Mouse (Mus musculus) frontal cortex, adult (tissue): ENCODE measurements around the gene Tmtc4.
A peak's percentile ranks its signal among the peaks of the same experiment; 100 is the strongest.

ENCODE experiments used
- ATAC-seq: cut with Nextera tagmentation; 2 replicates; pipeline ENCODE4 v1.9.2; 2017; ENCODE audit warnings: mild to moderate bottlenecking, moderate library complexity, mixed read lengths; ENCODE audit not compliant: low TSS enrichment

Tmtc4 gene

GRCm38 (mm10) chr14:122974854-122975570 lies 8.8 kb downstream of the Tmtc4 start:
- no peak for ATAC-seq

DNA sequence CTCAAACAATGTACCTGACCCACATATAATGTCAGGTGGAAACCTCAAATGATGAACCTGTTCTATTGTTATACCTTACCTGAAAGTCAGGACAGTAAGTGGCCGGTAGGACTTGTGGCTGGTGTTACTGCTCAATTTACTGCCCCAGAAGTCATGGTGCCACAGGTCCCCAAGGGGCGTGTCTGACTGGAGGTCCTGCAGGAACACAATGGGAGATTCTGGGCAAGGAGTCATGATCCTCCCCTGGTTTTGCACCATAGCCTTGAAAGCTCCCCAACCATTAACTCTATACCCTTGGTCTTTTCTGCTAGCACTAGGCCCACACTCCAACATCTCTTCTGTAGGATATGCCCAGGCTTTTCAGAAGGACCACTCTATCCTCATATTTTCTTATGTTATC lies 10.7 kb downstream of the Tmtc4 start:
- ATAC-seq = no peak

DNA sequence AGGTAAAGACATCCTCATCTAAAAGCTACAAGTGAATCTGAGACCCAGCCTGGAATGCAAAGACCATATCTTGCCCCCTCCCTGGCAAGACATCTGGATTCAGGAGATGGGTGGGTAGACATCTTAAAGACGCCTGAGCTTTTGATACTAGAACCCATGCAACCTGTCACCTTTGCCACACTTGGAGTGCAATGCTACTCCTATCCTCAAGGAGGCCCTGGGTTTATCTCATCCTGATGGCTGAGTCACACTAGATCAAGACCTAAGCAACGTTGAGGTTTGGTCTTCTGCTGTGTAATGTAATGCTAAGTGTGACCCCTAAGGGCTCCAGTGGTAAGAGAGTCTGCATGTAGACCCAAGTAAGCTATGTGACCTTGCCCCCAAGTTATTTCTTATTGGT lies 15.8 kb downstream of the Tmtc4 start:
- ATAC-seq = no peak

- peak; percentile 99 for ATAC-seq
These were observed 25.9 kb downstream of the Tmtc4 start for GRCm38 (mm10) chr14:122957941-122958340.

- ATAC-seq = peak; percentile 75
These were observed 30.5 kb downstream of the Tmtc4 start for GRCm38 (mm10) chr14:122953331-122953730.

DNA sequence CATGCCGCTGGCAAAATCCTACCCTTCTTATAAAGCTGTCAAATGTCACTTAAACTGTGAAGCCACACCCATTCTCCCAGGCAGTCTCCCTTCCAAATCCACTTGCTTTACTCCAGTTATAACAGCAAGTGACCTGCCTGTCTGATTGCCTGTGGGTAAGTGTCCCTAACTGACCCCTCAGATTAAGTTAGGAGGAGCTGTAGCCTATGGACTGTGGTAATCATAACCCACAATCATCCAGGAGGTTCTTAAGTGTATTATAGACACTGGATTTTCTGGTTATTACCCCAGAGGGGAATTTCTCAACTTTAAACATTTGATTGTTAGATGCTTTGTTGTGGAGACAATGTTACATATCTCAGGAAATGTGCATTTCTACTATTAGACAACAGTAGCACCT lies 31.3 kb downstream of the Tmtc4 start:
- ATAC-seq = no peak

DNA sequence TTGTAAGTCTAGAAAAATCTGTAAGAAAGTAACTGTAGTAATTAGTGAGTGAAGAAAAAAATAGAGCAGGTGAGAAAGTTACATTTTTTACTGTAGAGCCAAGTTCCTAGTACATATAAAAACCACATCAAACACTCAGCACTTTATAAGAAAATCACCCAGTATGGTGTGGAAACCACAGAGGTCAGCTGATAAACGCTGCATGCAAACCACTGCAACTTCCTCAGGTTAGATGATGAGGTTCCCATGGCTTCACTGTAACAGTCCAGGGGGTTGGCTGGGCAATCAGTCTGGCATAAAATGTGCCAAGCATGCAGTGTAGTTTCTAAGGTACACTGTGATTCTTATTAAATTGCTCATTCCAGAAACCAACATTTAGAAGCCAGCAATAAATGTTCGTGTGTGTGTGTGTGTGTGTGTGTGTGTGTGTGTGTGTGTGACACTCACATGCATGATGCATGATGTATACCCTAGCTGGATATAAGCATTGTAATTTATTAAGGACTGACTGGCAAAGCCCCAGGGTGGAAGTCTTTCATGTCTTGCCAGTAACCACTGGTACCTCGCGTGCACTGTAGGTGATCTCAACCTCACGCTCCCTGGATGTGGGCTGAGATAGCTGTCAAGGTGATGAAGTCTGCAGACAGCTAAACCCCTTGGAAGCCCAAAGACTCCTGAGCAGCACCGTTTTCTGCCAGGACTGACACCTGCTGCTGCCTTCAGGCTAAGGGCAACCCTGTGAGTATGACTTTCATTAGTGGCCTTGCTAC lies 32.0 kb downstream of the Tmtc4 start:
- no peak for ATAC-seq

DNA sequence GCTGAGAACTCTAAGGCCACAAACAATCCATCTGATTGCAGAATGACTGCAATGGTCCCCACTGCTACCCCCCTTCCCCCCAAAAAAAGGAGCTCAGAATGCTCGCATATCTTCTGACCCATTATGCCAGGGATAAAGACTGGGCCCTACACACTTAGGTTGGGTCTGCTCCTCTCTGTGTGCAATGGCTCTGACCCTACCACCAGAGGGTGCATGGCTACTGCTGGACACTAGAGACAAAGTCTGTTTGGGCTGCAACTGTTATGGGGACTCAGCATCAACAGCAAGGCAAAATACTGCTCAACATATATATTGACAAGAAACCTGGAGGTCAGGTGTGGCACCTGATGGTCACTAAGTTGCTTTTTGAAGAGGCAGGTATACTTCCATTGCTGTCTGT lies 32.9 kb downstream of the Tmtc4 start:
- ATAC-seq = no peak

DNA sequence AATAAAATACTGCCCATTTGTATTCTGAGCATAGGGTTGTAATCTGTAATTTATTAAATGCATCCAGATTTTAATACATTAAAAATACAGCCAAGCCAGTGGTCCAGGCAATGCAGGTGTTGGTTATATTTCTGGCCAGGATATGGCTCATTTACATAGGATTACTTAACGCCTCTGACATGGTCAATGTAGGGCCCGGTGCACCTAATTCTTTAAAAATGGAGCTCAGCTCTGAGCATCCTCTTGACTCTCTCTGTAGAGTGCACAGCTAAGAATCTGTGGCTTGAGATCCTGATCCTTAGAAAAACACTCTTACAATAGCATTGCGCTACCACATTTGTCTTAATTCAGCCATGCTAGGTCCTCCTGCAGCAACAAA lies 40.4 kb downstream of the Tmtc4 start:
- no peak for ATAC-seq

- ATAC-seq = peak; percentile 62; the same call in 1 of the 2 replicates
These were observed 40.9 kb downstream of the Tmtc4 start for GRCm38 (mm10) chr14:122942757-122943474.

DNA sequence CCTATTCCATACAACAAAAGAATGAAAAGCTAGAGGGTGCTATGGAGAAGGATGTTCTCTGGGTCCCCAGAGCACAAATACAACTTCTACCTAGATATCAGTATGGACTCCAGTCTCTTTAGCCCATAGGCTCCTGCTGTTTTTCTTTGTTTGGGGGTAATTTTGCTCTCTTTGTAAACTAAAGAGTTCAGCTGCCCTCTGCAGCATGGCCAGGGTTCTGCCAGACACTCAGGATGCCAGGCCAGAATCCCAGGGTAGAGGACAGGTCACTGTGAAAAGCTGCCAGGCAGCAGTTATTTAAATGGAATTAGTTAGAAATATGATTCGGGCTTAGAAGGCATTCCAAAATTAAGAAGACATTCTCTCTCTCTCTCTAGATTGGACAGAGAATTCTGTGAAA lies 47.4 kb downstream of the Tmtc4 start:
- no peak for ATAC-seq

DNA sequence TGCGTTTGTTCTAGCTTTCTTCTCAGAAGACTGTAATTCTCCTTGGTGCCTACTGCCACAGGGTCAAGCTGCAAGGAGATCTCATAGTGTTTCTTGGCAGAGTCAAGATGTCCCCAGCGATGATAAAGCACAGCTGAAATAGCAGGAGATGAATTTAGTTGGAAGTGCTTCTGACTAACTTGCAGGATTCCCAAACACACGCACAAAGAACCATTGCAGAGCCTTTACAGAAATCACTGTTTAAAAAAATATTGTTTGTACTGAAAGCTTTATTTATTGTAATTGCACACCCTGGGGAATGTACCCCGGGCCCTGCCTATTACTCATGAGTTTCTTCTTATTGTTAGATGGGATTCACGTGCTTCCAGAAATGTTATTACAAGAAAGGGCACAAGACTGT lies 63.8 kb downstream of the Tmtc4 start:
- ATAC-seq = no peak

DNA sequence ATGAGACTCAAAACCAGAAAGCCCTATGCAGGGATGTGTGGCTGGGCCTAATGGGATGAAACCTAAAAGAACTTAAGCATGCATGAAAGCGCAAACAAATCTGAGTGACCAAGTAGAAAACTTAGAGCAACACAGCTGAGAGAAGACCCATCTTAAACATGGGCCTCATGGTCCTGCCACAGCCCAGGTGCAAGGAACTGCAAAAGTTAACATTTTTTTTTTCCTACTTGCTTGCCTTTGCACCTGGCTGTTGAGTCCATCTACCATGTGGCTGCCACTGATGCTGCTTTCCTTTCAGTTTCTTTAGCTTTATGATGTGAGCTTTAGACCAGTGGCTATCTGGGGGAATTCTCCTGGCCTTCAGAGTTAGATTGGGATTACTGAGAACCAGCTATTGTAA lies 66.2 kb downstream of the Tmtc4 start:
- no peak for ATAC-seq

- ATAC-seq = peak; percentile 41; the same call in 1 of the 2 replicates
These were observed 70.2 kb downstream of the Tmtc4 start, which contains the start of gene Ggact for GRCm38 (mm10) chr14:122913657-122914056. Gene Ggact, minus strand, starts transcription at chr14:122913757.

DNA sequence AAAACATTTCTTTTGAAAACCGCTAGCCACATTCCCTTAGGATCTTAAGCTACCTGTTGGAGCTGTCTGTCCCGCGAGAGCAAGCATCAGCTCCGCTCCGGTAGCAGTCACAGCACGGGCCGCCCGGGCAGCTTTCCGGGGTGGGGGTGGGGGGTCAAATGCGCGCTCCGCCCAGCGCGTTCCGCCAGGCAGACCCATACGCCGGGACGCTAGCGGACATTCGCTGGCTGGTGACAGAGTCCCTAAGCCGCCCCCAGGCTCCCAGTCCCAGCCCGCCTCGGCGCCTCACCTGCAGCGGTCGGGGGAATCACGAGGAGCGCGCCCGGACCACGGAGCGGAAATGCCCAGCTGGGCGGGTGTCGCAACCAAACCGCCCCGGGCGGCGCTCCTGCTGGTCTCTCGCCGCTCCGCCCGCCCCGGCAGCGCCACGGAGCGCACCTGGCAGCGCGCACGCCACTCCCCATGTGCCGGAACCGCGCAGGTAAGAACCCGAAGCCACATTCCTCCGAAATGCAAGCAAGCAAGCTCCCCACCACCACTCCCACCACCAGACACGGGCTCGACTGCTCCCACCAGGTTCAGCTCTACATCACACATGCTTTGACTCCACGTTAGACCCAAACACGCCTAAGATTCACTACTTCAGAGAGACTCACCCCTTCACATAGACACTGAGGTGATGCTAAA lies 70.9 kb downstream of the Tmtc4 start:
- peak; percentile 89 for ATAC-seq

DNA sequence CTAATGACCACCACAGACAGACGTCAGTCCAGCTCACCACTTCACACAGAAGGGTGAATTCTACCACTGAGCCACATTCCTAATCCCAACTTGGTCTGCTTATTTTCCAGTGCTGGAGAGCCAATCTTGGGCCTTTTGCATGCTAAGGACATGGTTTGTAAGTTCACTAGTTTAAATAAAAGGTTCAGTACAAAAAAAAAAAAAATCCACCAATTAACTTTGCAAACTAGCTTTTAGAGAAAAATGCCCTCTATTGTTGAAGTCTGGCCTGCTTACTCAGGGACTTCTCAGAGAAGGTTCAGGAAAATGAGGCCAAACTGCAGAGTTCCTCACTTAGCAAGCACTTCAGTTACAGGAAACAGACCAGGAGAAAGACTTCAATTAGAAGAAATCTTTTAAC lies 71.7 kb downstream of the Tmtc4 start:
- ATAC-seq = no peak

DNA sequence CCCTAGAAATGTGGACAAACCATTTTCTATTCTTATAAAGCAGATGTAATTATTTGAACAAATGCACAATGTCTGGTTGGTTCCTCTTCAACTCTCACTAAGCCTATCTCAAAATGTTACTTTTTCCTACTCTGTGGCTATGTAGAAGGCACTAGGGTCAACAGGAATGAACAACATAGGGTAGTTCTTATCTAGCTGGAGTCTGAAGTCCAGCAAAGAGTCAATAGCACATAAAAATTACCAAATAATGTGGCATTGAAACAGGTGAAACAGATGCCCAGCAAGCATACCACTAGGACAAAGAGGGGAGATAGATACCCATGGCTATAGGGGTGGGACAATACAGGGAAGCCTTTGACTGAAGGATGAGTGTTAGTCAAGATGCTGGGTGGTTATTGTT lies 72.6 kb downstream of the Tmtc4 start:
- no peak for ATAC-seq

DNA sequence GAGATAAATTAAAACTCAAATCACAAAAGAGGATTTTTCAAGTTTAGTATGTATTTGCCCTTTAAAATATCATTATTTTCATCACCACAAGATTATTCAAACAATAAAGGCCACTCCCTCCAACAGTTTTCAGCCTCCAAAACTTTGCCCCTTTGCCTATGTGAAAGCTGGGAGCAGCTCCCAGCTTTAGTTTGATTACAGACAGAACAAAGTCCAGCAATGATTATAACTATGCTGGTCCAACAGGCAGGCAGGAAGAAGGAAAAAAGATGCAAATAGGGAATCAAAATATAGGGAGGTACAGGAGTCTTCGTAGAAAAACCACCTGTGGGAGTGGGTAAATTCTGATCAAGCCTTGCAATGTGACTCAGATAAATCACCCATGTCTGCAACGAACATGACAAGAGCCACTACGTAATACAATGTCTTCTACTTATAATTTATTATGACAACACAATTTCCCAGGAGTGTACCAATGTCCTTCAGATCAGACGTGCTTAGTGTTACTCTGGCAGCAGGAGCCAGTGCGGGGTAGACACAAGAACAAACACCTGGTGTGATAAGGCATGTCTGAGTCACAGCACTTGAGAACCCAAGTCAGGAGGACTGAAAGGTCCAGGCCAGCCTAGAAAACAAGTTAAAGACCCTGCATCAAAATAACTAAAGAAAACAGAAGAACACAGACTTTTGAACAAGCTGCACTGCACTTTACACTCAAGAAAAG lies 74.3 kb downstream of the Tmtc4 start:
- ATAC-seq = no peak

DNA sequence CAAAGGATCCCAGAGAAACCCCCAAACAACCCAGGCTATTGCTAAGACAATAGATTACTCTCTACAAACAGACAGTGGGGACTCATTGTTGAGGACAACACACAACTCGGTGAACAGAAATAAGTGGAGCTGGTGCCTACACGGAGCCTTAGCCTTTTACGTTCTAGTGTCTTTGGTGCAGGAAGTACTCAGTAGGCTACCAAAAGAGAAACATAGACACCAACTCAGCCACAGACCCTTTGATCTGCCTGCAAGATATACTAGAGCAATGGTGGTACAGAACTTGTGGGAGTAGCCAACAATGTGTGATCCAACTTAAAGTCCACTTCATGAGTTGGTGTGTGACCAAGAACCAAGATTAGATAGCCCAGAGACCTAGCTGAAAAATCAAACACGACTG lies 75.8 kb downstream of the Tmtc4 start:
- ATAC-seq = no peak

GRCm38 (mm10) chr14:122905007-122905406 lies 78.8 kb downstream of the Tmtc4 start:
- ATAC-seq = no peak

- no peak for ATAC-seq
These were observed 79.9 kb downstream of the Tmtc4 start for GRCm38 (mm10) chr14:122903923-122904351.
